Mouse (Mus musculus): ENCODE measurements around the gene Sptlc2. TPM values are rescaled to one million over a fixed set of nuclear protein-coding genes. Genes with fewer than 3 reads are reported as not detected.

Sptlc2 gene
- polyA plus RNA-seq, 1 experiment: 22.4 TPM

DNA sequence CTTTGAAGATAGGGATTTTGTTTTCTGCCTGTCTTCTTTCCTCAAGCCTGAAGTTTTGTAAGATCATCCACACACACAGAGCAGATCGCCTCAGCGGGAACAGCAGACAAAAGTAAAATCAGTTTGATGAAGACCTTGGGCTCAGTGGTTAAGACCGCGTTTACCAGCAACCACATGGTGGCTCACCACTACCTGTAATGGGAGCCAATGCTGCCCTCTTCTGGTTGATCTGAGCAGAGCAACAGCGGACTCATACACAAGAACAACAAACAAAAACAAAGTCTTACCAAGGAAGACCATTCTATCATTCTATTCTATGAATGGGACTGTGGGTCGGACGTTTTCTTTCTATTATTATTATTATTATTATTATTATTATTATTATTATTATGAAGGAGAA lies 28.5 kb upstream of the Sptlc2 start:
- Histone ChIP-seq H3K4me3 (ENCODE audit: insufficient read depth, low read length) (no peak overlapping the region), H3K27ac (ENCODE audit: insufficient read depth, low read length) (no peak overlapping the region), H3K4me1 (ENCODE audit: control insufficient read depth, insufficient read depth, low read length) (no peaks in the 10 kb centered on the region)
- TF ChIP-seq POLR2A (IDR thresholded peaks at IDR 0.05; ENCODE audit: extremely low read depth, insufficient read depth, low read length): no peak
- peak; percentile 77 for TF ChIP-seq CTCF (IDR thresholded peaks at IDR 0.05; ENCODE audit: extremely low read depth, insufficient read depth, low read length)

DNA sequence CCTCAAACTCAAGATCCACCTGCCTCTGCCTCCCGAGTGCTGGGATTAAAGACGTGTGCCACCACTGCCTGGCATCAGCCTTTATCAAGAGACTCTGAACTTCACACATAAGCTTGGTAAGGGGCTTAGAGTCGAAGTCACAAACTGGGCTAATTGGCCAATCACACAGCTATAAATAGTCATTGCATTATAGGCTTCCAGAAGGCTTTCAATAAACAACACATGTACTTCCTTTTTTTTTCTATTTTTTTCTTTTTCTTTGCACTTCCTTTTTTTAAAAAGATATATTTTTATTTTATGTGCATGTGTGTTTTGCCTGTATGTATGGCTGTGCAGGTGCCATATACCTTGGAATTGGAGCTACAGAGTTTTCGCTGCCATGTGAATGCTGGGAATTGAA lies 27.2 kb upstream of the Sptlc2 start:
- Histone ChIP-seq H3K4me3 (ENCODE audit: insufficient read depth, low read length) (no peak overlapping the region), H3K4me1 (ENCODE audit: control insufficient read depth, insufficient read depth, low read length) (no peaks in the 10 kb centered on the region), H3K27ac (ENCODE audit: insufficient read depth, low read length) (no peak overlapping the region)
- TF ChIP-seq POLR2A (IDR thresholded peaks at IDR 0.05; ENCODE audit: extremely low read depth, insufficient read depth, low read length) (no peak), CTCF (IDR thresholded peaks at IDR 0.05; ENCODE audit: extremely low read depth, insufficient read depth, low read length) (no peak)

DNA sequence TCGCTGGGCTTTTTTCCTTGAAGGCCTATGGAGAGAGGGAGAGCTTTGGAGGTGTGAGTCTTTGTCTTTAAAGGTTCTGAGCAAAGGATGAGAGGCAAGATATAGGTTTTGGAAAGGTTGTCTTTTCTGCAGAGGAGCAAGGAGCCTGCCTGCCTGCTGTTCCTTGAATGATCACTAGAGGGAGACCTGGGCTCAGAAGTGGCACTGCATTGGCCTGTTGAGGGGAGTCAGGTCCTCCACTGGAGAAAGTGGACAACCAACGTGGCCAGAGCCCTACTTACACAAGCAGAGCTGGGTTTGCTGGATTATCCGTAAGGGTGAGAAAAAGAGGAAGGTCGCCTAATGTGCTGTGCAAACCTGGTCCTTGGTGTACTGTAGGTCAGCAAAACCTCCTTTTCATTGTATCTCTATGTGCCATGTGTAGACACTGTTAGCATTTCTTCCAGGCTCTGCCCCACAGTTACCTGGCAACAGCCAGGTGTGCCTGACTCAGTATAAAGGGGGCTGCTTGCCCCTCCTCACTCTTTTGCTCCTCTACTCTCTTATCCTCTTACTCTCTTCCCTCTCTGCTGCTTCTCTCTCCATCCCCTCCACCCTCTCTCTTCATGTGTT lies 25.1 kb upstream of the Sptlc2 start:
- H3K27ac ChIP-seq (ENCODE audit: insufficient read depth, low read length): no peak overlapping the region
- peak; percentile 88 for TF ChIP-seq CTCF (IDR thresholded peaks at IDR 0.05; ENCODE audit: extremely low read depth, insufficient read depth, low read length)
- TF ChIP-seq POLR2A (IDR thresholded peaks at IDR 0.05; ENCODE audit: extremely low read depth, insufficient read depth, low read length): no peak
- H3K4me1 ChIP-seq (ENCODE audit: control insufficient read depth, insufficient read depth, low read length): no peaks in the 10 kb centered on the region
- no peak overlapping the region for H3K4me3 ChIP-seq (ENCODE audit: insufficient read depth, low read length)

DNA sequence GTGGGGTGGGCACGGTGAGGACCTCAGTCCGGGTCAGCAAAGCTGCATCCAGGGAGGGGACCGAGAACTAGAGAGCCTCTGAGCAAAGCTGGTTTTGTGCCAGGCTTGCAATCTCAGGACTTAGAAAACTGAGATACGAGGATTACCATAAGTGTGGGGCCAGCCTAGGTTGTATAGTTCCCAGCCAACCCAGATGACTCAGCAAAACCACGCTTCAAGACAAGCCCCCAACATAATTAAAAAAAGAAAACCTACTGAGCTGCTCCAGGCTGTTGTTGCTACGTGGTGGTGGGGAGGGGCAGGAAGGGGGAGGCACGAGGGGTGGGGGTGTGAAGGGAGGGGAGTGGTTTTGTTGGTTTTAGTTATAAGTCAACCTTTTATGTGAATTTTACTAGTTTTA lies 22.8 kb upstream of the Sptlc2 start:
- no peak overlapping the region for H3K27ac ChIP-seq (ENCODE audit: insufficient read depth, low read length)
- 0 out of 2 replicates have a peak, but pooled peaks cover 1% of the 10 kb centered on the region for H3K4me1 ChIP-seq (ENCODE audit: control insufficient read depth, insufficient read depth, low read length)
- no peak for TF ChIP-seq CTCF (IDR thresholded peaks at IDR 0.05; ENCODE audit: extremely low read depth, insufficient read depth, low read length)
- no peak for TF ChIP-seq POLR2A (IDR thresholded peaks at IDR 0.05; ENCODE audit: extremely low read depth, insufficient read depth, low read length)

DNA sequence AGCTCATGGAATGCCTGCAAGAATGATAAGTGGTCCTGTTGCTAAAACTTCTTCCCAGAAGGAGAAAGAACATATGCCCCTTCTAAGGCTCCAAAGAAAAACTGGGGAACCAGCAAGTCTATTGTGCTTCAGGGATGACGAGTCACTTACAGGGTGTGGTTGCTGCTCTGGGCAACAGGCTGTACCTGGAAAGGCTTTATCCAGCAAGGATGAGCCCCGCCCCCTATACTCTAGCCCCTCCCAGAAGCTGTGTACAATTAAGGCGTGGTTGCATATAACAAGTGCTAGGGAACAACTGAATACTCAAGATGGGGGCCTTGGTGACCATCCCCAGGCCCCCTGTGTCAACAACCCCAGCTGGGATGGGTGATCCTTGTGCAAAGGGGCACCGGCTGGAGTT lies 21.0 kb upstream of the Sptlc2 start:
- TF ChIP-seq CTCF (IDR thresholded peaks at IDR 0.05; ENCODE audit: extremely low read depth, insufficient read depth, low read length): no peak
- TF ChIP-seq POLR2A (IDR thresholded peaks at IDR 0.05; ENCODE audit: extremely low read depth, insufficient read depth, low read length): no peak
- H3K4me3 ChIP-seq (ENCODE audit: insufficient read depth, low read length): no peak overlapping the region
- H3K4me1 ChIP-seq (ENCODE audit: control insufficient read depth, insufficient read depth, low read length): 0 out of 2 replicates have a peak, but pooled peaks cover 1% of the 10 kb centered on the region
- H3K27ac ChIP-seq (ENCODE audit: insufficient read depth, low read length): no peak overlapping the region

More for the DNA sequence above, 22.8 kb upstream of the Sptlc2 start:
- H3K4me3 ChIP-seq (ENCODE audit: insufficient read depth, low read length): no peak overlapping the region

DNA sequence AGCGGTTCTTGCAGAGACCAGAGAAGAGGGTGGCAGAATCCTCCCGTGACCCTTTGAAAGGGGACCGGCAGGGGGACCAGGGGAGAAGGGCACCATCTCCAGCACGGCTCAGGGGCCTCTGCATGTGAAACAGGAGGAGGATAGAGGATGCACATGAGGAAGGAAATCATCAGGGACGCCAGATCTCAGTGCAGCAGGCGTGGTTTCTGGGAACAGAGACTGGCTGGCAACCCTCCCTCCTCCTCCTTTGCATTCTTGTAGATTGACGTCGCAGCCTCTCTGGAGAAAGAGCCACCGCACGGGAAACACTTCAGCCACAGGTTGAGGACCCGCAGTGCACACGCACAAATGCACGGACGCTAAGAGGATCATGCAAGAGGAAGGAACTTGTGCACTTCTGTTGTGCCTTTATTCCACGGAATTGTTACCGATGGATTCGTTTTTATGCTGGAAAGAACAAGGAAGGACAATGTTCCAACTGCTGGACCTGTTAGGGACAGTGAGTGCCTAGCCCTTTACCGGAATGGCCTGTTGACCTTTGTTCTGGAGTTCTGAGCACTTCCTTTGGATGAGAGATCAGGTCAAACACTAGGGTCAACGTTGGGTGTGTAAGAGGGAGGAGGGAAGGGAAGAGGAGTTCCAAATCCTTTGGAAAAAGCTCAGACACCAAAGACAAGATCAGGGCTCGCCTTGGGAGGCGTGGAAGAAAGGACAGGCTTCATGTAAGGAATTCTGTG lies 19.9 kb upstream of the Sptlc2 start:
- Histone ChIP-seq H3K4me3 (ENCODE audit: insufficient read depth, low read length) (no peak overlapping the region), H3K4me1 (ENCODE audit: control insufficient read depth, insufficient read depth, low read length) (0 out of 2 replicates have a peak, but pooled peaks cover 1% of the 10 kb centered on the region), H3K27ac (ENCODE audit: insufficient read depth, low read length) (no peak overlapping the region)
- TF ChIP-seq CTCF (IDR thresholded peaks at IDR 0.05; ENCODE audit: extremely low read depth, insufficient read depth, low read length) (no peak), POLR2A (IDR thresholded peaks at IDR 0.05; ENCODE audit: extremely low read depth, insufficient read depth, low read length) (no peak)

DNA sequence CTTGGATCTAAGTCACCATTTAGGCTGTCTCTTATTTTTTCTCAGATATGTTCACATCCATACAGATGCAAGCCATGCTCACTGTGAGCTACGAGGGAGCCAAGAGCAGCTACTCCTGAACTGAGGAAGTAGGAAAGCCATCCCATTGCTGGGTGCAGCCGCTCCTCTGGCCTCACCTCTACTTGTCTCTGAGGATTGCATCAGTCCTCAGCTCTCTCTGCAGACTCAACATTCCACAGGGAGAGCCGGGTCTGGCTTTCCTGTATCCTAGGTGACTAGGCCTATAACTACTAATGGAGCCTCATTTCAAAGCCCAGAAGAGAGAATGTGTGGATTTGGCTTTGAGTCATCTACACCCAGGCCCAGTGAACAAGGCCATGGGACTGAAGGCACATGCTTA lies 17.6 kb upstream of the Sptlc2 start:
- no peak for TF ChIP-seq CTCF (IDR thresholded peaks at IDR 0.05; ENCODE audit: extremely low read depth, insufficient read depth, low read length)
- TF ChIP-seq POLR2A (IDR thresholded peaks at IDR 0.05; ENCODE audit: extremely low read depth, insufficient read depth, low read length): no peak
- 0 out of 2 replicates have a peak, but pooled peaks cover 1% of the 10 kb centered on the region for H3K4me1 ChIP-seq (ENCODE audit: control insufficient read depth, insufficient read depth, low read length)
- H3K4me3 ChIP-seq (ENCODE audit: insufficient read depth, low read length): no peak overlapping the region
- no peak overlapping the region for H3K27ac ChIP-seq (ENCODE audit: insufficient read depth, low read length)

DNA sequence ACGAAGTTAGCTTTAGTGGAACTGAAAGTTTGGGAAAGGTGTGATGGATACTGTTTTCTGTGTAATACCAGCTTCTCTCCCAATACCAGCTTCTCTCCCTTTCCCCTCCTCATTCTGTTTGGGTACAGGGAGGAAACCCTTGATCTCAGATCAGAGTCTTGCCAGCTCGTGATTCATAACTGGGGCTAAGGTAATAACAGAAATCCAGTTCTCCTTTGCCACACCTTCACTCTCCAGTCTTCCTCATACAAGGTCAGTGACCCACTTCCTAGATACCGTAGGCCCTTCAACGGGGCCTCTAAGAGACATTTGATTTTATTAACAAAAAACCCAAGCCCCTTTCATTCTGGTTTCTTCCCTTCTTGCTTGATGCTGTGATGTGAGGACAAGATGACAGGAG lies 17.0 kb upstream of the Sptlc2 start:
- TF ChIP-seq POLR2A (IDR thresholded peaks at IDR 0.05; ENCODE audit: extremely low read depth, insufficient read depth, low read length) (no peak), CTCF (IDR thresholded peaks at IDR 0.05; ENCODE audit: extremely low read depth, insufficient read depth, low read length) (no peak)
- no peak overlapping the region for H3K4me3 ChIP-seq (ENCODE audit: insufficient read depth, low read length)

DNA sequence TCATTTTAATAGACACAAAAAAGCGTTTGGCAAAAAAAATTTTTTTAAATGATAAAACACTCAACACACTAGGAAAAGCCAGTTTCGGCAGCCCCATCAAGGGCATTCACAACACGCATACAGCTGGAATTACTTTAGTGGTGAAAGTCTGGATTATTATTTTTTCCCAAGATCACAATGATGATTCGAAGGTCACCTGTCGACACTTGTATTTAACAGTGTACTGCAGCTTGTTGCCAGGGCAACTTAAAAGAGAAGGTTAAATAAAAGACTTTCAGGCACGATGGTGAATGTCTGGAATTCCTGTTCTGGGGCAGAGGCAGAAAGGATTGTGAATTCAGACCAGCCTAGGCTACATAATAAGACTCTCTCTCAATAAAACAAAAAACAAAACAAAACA lies 13.7 kb upstream of the Sptlc2 start:
- Histone ChIP-seq H3K4me1 (ENCODE audit: control insufficient read depth, insufficient read depth, low read length) (no peaks in the 10 kb centered on the region), H3K27ac (ENCODE audit: insufficient read depth, low read length) (no peak overlapping the region), H3K4me3 (ENCODE audit: insufficient read depth, low read length) (no peak overlapping the region)
- TF ChIP-seq POLR2A (IDR thresholded peaks at IDR 0.05; ENCODE audit: extremely low read depth, insufficient read depth, low read length) (no peak), CTCF (IDR thresholded peaks at IDR 0.05; ENCODE audit: extremely low read depth, insufficient read depth, low read length) (no peak)

More for the DNA sequence above, 17.0 kb upstream of the Sptlc2 start:
- Histone ChIP-seq H3K4me1 (ENCODE audit: control insufficient read depth, insufficient read depth, low read length) (0 out of 2 replicates have a peak, but pooled peaks cover 1% of the 10 kb centered on the region), H3K27ac (ENCODE audit: insufficient read depth, low read length) (no peak overlapping the region)

Data from cortical plate, adult 2 months (tissue).